Mouse (Mus musculus): ENCODE measurements around the gene Iqcf3.

DNA sequence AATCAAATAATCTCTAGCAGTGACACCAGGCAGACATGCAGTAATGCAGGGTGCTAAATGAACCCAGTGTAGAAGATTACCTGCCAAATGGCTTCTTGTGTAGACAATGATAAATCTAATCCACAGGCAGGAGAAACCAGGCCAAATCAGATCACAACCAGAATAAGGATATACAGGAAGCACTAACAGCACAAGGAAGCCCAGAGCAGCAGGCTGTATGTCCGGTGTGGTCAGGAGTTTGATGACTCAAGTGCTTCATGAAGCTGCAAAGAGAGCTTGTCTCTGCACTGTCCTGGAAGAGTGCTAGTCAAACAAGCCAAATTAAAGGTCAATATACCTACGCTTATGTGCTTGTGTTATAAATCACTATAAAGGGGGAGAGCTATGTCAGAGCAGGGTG is 10.8 kb upstream of the Iqcf3 start:
- TF ChIP-seq POLR2A (IDR thresholded peaks at IDR 0.05; ENCODE audit: low read depth, low read length) = no peak
- TF ChIP-seq CTCF (IDR thresholded peaks at IDR 0.05; ENCODE audit: borderline replicate concordance, insufficient read depth, low read length) = no peak

Data from embryonic fibroblast, embryonic 13.5 days (primary cell).